Mouse (Mus musculus) adrenal gland, postnatal 36 days (tissue): ENCODE results near the gene Kcnk13. TPM values are rescaled to one million over a fixed set of nuclear protein-coding genes. Genes with fewer than 3 reads are reported as not detected.

Source experiments
- DNase-seq, 2 experiments: peaks; one replicate each; pipeline ENCODE4 v3.0.0; 2021; ENCODE audit warnings: mixed read lengths in 1 of 2
- microRNA-seq: library from miRNA; unstranded; fragments of <30 nt; microRNA quantifications from one replicate; pipeline ENCODE4 v1.2.0, GENCODE M21; 2021
- total RNA-seq, 2 experiments: library from RNA; stranded (reverse); gene quantifications; 2 replicates each; pipeline ENCODE4 v1.2.3; 2021

Gene Kcnk13
- total RNA-seq, 2 experiments from 2014 or later = 0.46 to 1.3 TPM

DNA sequence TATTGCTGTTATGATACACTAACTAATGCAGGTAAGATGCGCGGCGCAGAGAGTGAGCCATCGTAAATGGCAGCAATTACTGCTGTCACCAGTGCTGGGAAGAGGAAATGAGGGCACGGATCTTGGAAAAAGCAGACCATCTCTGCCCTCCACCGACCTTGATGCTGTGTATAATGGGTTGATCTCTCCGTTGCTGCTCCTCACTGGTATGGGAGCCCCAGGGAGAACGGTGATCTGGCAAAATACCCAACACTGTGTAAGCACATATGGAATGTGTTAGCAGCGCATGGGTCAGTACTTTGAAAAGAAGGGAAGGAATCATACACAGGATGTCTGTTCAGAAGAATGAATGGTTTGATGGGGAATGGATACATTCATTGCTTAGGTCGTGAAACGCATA lies 128.7 kb downstream of the Kcnk13 start:
- no peak for DNase-seq

DNA sequence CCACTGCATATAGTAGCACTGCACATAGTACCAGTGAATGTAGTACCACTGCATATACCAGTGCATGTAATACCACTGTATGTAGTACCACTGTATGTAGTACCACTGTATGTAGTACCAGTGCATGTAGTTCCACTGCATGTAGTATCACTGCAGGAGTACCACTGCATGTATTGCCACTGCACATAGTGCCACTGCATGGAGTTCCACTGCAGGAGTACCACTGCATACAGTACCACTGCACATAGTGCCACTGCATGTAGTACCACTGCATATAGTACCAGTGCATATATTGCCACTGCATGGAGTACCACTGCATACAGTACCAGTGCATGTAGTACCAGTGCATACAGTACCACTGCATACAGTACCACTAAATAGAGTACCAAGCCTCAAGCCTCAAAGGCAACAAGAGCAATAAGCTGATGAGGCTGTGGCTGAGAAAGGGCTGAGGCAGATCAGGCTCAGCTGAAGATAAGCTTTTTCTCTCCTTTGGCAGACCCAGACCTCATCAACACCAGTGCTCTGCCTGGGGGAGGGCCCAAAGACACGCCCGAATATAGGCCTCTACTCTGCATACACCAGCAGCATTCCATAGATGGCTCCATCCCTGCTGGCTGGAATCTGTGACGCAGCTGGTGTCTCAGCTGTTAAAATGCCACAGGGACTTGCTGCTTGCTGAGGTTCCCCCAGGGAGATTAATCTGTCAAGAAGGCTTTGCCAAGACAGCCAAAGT lies 135.8 kb downstream of the Kcnk13 start:
- no peak for DNase-seq

DNA sequence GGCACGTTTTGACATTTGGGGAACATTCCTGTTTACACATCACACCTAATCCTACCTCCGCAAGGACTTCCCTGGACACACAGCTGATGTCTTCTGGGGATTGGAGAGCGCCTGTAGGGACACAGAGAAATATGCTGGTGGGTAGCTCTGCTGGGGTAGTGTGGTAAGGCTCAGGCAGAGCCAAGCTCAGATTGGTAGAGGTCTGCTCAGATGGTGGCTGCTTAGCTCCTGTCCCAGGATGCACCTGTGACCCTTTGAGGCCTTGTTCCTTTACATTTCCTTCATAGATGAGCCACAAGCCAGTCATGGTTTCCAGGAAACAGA lies 136.4 kb downstream of the Kcnk13 start:
- no peak for DNase-seq

DNA sequence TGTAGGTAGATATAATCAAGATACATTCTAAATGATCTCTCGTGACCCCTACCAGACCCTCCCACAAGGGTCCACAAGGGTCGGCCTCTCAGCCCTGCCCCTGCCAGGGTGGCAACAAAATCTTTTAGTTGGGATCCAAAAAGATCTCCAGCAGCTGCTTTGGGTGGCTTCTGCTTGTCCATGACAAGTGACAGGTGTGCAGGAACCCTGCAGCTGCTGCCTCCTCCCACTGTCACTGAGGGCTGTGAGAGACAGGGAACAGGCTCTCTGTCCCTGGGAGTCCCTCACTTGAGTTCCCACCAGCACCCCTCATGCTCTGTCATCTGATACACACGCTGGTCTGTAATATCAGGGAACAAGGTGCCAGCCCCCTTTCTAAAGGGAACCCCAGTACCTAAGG lies 137.4 kb downstream of the Kcnk13 start:
- no peak for DNase-seq

DNA sequence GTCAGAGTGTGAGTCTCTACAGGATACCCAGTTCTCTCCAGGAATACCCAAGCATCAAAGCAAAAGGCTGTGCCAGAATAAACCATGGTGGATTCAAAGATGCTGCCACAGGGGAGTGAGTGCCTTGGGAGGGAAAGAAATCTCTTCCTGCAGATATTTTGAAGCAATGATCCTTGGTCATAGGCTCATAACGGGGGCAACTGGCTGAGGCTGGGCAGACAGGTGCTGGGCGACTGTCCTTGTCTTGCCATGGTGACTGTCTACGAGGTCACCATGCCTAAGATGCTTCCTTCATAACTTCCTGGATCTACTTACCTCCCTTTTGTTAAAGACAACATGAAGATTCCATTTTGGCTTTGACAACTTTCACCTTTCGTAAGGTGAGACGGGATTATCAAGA lies 140.2 kb downstream of the Kcnk13 start:
- no peak for DNase-seq

DNA sequence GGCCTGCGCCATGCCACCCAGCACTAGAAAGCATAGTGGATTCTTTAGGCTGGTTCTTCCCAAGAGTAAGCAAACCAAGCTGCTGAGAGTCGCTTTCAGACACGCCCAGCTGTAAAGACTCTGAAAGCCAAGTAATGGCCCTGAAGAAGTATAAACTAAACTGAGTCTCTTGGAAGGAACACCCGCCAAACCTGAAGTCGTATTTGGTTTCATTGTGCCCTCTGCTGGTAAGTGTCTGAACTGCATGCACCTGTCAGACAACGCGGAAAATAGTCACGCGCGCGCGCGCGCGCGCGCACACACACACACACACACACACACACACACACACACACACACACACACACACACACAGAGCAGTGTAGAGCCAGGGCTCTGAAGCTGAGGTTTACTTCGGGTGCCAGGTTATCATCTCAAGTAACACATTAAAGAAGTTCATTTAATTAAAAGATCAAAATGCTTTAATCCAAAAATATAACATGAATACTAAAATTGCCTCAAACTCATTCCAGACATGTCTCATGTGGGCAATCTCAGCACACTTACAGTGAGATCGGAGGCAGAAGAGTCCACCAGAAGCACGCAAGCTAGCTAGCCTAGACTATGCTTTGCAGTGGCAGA lies 142.1 kb downstream of the Kcnk13 start:
- peak; percentile 66 to 77 for DNase-seq

DNA sequence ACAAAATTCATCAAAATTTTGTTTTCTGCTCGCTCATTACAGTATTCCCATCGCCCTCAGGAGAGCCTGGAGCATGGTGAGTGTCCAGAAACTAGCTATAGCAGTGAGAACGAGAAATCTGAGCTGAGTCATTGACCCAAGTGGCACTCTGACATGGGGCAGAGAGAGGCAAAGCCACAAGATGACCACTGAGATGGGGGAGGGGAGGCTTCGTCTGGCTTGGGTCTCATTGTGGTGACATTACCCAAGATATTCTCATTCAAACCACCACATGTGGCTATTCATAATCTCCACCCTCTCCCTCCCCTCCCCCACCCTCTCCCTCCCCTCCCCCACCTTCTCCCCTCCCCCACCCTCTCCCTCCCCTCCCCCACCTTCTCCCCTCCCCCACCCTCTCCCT lies 143.1 kb downstream of the Kcnk13 start:
- no peak for DNase-seq

DNA sequence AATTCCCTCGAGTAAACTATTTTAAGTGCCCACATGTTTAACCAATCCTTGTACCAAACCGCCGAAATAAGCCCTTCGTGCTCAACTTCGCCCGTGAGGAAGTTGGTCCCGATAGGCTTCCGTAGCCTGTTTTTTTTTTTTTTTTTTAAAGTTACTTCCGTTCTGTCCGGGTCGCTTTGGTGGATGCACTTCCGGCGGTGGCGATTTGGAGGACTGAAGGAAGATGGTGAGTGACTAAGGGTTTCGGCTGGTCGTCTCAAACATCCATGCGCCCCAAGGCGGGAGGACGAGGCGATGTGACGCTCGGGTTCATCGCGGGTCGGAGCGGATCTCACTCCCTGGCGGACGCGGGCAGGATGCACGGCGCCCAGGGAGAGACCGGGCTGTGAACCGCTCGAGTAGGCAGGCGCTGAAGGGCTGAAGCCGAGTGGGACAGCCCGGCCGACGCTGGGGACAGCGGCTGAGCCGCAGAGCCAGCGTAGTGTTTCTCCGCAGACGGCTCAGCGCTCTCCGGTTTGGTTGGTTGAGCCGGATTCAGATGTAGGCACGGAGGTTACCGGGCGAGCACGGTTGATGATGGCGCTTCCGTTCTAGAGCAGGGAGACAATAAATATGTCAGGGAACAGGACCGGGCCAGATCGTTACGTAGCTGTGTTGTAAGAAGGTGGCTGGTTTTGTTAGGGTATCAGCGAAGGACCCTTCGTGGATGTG lies 145.8 kb downstream of the Kcnk13 start, which contains the start of gene Psmc1:
Gene Psmc1, plus strand, starts transcription at position 169 of the 711 bp plus-strand sequence.
- peak; percentile 77 to 80 for DNase-seq

Small RNAs within 50 kb of the gene (microRNA-seq; reads per million reads assigned to microRNA genes)
- gene Gm23291 = not detected

Other genes with a start within 250 kb of the Kcnk13 start
- gene Efcab11, start 80.1 kb upstream of the Kcnk13 start, total RNA-seq = under 1 TPM; 0.36 to 0.56 TPM
- gene Tdp1, start 80.0 kb upstream of the Kcnk13 start, total RNA-seq = 10 to 100 TPM; 13.4 to 16.0 TPM
- 100 to 1,000 TPM; 212 to 241 TPM for gene Psmc1, start 145.7 kb downstream of the Kcnk13 start, total RNA-seq
- 10 to 100 TPM; 11.6 to 20.2 TPM for gene Nrde2, start 195.2 kb downstream of the Kcnk13 start, total RNA-seq
- 100 to 1,000 TPM; 361 to 418 TPM for gene Calm1, start 234.9 kb downstream of the Kcnk13 start, total RNA-seq